Mouse (Mus musculus) layer of hippocampus, postnatal 25 days (tissue): Measurements from ENCODE around the gene Ifna14. TPM values are rescaled to one million over a fixed set of nuclear protein-coding genes. Genes with fewer than 3 reads are reported as not detected.
"Not testable (repeated sequence)": the region's sequence is repeated elsewhere in the genome, so short reads cannot be mapped to it uniquely, and the experiment has no call there.

Experiments used
- DNase-seq, 2 experiments: peaks; one replicate each; pipeline ENCODE4 v3.0.0; 2022; ENCODE audit warnings: mixed read lengths in 2 of 2, low spot score in 1 of 2; ENCODE audit errors: extremely low spot score in 1 of 2
- total RNA-seq, 2 experiments: library from RNA; stranded (reverse); gene quantifications; 2 replicates each; pipeline ENCODE4 v1.2.3; 2021

Gene Ifna14
- total RNA-seq = not detected

DNA sequence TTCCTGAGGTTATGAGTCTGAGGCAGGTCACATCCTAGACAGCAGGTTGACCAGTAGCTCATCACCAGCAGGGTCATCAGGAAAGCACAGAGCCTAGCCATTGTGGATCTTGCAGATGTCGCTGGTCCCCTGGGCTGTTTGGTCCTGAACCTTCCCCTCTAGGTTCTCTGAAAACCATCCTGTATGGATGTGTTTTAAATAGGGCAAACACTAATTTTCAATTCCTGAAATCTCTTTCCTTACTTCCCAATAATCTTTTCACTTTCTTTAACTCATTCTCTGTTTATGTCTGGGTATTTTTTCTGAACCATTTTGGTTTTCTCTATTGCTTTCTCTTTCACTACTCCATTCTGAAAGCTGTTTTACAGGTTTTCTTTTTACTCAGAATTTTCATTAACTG lies at the start of gene Ifna14:
Gene Ifna14 (minus strand): TSS at position 101 of the 400 bp plus-strand sequence.
- DNase-seq = no peak

GRCm38 (mm10) chr4:88603276-88603675 lies 31.7 kb upstream of the Ifna14 start, which contains the start of gene Ifna12:
TSS of gene Ifna12 (minus strand) at chr4:88603376.
- DNase-seq = no peak

DNA sequence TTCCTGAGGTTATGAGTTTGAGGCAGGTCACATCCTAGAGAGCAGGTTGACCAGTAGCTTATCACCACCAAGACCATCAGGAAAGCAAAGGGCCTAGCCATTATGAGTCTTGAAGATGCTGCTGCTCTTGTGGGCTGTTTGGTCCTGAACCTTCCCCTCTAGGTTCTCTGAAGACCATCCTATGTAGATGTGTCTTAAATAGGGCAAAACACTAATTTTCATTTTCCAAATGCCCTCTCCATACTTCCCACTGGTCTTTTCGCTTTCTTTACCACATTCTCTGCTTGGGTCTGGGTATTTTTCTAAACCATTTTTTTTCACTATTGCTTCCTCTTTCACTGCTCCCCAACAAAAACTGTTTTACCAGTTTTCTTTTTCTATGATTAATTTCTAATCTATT lies 20.7 kb upstream of the Ifna14 start, which contains the start of gene Ifna9:
Gene Ifna9 (minus strand): TSS at position 101 of the 400 bp plus-strand sequence.
- no peak for DNase-seq

DNA sequence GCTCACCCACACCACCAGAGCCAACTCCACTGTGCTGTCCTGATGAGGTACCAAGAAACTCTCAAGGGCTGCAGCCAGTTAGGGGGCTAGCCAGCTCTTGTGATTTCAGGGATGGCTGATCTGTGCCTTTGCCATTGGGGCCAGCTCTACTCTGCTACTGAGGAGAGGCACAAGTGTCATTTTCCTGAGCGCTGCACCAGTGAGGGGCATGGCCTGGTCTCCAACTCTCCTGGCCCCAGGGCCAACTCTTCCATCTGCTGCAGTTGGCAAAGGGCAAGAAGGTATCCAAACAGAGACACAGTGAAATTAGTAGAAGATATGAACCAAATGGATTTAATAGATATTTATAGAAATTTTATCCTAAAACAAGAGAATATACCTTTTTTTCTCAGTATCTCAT lies 9.8 kb downstream of the Ifna14 start:
- DNase-seq = no peak

- not testable (repeated sequence) for DNase-seq
Observed at GRCm38 (mm10) chr4:88558145-88558544, 13.5 kb downstream of the Ifna14 start, which contains the start of gene Ifna15. TSS of gene Ifna15 (minus strand) at chr4:88558245.

DNA sequence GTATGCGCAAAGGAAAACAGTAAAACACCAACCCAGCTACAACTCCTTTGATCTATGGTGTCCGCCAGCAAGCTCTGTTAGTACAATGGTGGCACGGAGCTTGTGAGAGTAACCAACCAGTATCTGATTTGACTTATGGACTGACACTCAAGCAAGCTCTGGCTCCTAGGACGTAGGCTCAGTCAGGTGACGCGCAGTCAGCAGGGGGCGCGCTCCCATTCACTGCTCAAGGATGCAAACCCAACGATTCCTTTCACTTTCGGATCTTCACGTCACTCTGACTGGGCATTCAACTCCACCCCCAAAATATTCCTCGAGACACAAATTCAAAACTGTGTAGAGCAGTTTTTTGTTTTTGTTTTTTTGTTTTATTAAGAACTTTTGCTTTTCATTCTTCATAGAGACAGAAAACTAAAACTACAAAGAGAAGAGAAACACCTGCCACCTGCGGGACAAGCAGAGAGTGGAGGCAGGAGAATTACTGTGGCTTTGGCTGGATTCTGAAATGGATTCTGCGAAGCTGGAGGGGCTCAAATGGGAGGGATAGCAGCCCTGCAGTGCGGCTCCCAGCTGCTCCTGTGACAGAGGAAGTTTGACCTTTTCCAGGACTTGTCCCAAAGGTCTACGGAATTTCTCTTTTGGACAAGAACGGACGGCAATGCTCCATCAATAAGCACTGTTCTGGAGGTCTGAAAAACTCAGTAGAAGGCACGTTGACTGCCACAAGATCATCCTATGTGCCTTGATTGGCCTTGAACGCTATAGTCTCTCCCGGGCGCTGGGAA lies 21.2 kb downstream of the Ifna14 start:
- DNase-seq = peak; percentile 36 to 71

DNA sequence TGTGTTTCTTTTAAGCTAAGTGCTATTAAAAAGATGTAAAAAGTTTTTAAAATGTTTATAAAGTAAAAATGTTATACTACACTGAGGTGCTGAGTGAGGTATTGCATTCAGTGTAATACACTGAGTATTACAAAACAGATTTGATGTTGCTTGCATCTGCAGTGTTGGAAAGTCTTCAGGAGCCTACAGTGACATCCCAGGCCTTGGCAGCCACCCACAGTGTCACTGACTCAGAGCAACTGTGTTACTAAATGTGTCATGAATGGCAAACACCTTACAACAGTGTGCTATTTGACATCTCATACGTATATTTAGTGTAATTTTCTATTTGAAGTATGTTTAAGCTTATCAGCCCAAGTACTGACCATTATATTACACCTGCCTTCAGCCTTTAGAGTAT lies 23.6 kb downstream of the Ifna14 start:
- no peak for DNase-seq

GRCm38 (mm10) chr4:88543649-88544234 lies 27.9 kb downstream of the Ifna14 start:
- no peak for DNase-seq

DNA sequence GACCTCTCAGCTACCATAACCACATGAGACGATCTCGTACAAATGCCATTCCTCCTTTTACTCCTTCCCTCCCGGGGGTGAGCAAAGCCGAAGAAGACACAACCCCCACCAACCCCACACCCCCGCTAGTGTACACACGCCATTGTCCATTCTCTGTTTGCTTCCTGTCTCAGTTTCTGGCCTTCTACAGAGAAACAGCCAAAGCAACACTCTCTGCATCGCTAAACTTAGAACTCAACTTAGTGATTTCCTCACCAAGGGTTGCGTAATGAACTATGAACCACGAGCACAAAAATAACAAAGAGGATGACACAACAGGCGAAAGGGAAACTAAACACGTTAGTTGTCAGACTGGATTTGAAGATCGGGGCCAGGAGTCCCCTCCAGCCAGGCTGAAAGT lies 34.3 kb downstream of the Ifna14 start:
- no peak for DNase-seq

- DNase-seq = no peak
Observed at GRCm38 (mm10) chr4:88536640-88537039, 35.0 kb downstream of the Ifna14 start.

DNA sequence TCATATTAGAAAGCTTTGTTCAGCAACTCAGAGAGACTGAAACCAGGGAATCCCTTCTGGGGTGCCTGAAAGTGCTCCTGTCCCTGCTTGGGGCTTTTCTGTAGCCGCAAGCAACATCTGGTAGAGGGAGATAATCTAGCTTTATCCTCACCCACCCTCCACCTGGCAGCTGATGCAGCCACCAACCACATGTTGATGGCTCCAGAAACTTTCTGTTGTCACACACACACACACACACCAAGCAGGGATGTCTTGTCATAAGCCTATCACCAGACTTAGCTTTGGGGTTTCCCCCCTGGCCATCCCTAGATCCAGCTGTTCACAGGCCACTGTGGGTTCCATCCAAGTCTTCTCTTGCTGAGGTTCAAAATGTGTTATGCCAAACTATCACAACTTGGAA lies 35.9 kb downstream of the Ifna14 start:
- no peak for DNase-seq

GRCm38 (mm10) chr4:88534903-88535302 lies 36.7 kb downstream of the Ifna14 start:
- DNase-seq = no peak

- DNase-seq = no peak
Observed at GRCm38 (mm10) chr4:88533499-88533898, 38.1 kb downstream of the Ifna14 start.

GRCm38 (mm10) chr4:88530892-88531291 lies 40.7 kb downstream of the Ifna14 start:
- no peak for DNase-seq

- DNase-seq = no peak
Observed at GRCm38 (mm10) chr4:88530271-88530670, 41.3 kb downstream of the Ifna14 start.

- DNase-seq = no peak
Observed at GRCm38 (mm10) chr4:88526379-88527049, 45.1 kb downstream of the Ifna14 start.

DNA sequence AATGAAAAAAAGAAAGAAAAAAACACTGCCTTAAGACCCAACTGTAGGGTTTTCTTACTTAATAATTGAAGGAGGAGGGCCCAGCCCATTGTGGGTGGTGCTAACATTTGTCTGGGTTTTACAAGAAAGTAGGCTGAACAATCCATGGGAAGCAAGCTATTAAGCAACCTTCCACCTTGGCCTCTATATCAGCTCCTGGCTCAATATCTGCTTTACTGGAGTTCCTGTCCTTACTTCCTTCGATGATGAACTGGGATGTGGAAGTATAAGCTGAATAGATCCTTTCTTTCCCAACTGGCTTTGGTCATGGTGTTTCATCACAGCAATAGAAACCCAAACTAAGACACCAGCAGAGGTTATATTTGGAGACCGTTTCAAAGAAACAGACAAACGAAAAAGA lies 46.2 kb downstream of the Ifna14 start:
- DNase-seq = no peak

- no peak for DNase-seq
Observed at GRCm38 (mm10) chr4:88523241-88523640, 48.4 kb downstream of the Ifna14 start.

GRCm38 (mm10) chr4:88522674-88523073 lies 48.9 kb downstream of the Ifna14 start, which contains the start of gene Ifnb1:
TSS of gene Ifnb1 (minus strand) at chr4:88522774.
- no peak for DNase-seq
